Mouse (Mus musculus) ES-Bruce4 (cell line): ENCODE results near the gene Dpp10. TPM values are rescaled to one million over a fixed set of nuclear protein-coding genes. Genes with fewer than 3 reads are reported as not detected.

ENCODE experiments used
- H3K27ac ChIP-seq: 2 replicates; pipeline ENCODE4 v1.5.1; 2012; ENCODE audit warnings: low read length, inconsistent platforms; ENCODE audit not compliant: insufficient read depth
- H3K27me3 ChIP-seq: 2 replicates; pipeline ENCODE4 v1.6.1; 2012; ENCODE audit warnings: mild to moderate bottlenecking, low read length, inconsistent platforms; ENCODE audit not compliant: control insufficient read depth, poor library complexity, insufficient read depth, severe bottlenecking
- H3K36me3 ChIP-seq: 2 replicates; pipeline ENCODE4 v1.6.1; 2012; ENCODE audit warnings: inconsistent platforms, mild to moderate bottlenecking, low read length, moderate library complexity; ENCODE audit not compliant: control insufficient read depth, poor library complexity, insufficient read depth, severe bottlenecking
- H3K4me1 ChIP-seq: one replicate; pipeline ENCODE4 v1.8.1; 2011; ENCODE audit warnings: low read length; ENCODE audit not compliant: control insufficient read depth, insufficient read depth
- H3K4me3 ChIP-seq: 2 replicates; pipeline ENCODE4 v1.5.1; 2011; ENCODE audit warnings: low read depth, mild to moderate bottlenecking, low read length
- H3K9ac ChIP-seq: 2 replicates; pipeline ENCODE4 v1.6.1; 2012; ENCODE audit warnings: low read depth, mild to moderate bottlenecking, inconsistent platforms; ENCODE audit not compliant: poor library complexity, severe bottlenecking
- H3K9me3 ChIP-seq: replicated peaks from 2 replicates; pipeline ENCODE4 v1.6.1; 2012; ENCODE audit warnings: mild to moderate bottlenecking, low read length, inconsistent platforms; ENCODE audit not compliant: control insufficient read depth, poor library complexity, insufficient read depth, severe bottlenecking
- CTCF ChIP-seq: IDR thresholded peaks from one replicate; pipeline ENCODE4 v1.8.1; 2011; ENCODE audit warnings: low read depth, low read length
- EP300 ChIP-seq: IDR thresholded peaks from 2 replicates; pipeline ENCODE4 v1.6.1; 2011; ENCODE audit warnings: low read depth, low read length; ENCODE audit not compliant: insufficient read depth
- POLR2A ChIP-seq: IDR thresholded peaks from one replicate; pipeline ENCODE4 v1.8.1; 2011; ENCODE audit warnings: low read length; ENCODE audit not compliant: insufficient read depth
- polyA plus RNA-seq: library from polyadenylated mRNA; stranded (reverse); fragments of >200 nt; gene quantifications from 2 replicates; pipeline ENCODE4 v1.2.4, GENCODE M21; 2011; ENCODE audit warnings: low read depth; ENCODE audit not compliant: missing spikeins, insufficient read depth, insufficient read length

Gene Dpp10
- polyA plus RNA-seq, 1 experiment, result 0.33 TPM

DNA sequence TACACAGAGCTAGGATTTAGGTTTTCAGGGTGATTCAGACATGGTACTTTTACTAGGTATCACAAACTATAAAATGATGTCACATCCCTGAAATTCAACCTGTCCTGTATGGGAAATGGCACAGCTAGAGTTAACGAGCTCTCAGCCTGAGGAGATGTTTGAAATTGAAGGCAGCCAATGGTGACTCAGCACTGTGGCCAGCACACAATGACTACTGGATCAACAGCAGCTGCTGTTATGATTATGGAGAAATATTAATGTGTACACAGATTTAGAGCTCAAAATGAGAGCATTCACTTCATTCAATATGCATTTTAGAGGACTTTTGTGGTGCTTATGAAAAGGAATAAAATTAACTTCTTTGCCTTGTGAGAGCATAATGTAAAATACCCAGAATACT lies 66.8 kb downstream of the Dpp10 start:
- Histone ChIP-seq H3K27ac (no peak overlapping the region), H3K9ac (no peak overlapping the region), H3K36me3 (no peaks in the 10 kb centered on the region), H3K27me3 (no peaks in the 10 kb centered on the region), H3K4me3 (no peak overlapping the region), H3K9me3 (no peaks in the 10 kb centered on the region), H3K4me1 (no peaks in the 10 kb centered on the region)
- TF ChIP-seq CTCF (no peak), POLR2A (no peak), EP300 (no peak)

DNA sequence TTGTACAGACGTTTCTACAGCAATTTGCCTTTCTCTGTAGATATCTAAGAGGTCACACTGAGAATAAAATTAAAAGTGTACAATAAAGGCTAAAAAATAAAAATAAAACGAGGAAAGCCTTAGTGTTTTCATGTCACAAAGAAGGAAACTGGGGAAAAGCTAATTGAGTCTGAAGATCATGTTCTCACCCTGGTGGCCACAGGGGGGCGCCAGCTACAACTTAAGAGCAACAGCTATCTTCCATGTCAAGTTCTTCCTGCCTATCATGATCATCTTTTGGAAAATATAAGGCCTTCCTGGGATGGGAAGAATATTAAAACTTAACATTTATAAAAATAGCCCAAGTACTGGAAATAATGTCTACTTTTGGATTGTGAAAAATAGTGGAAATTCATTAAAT lies 70.7 kb downstream of the Dpp10 start:
- H3K27ac ChIP-seq, result no peak overlapping the region
- H3K9me3 ChIP-seq, result no peaks in the 10 kb centered on the region
- no peak overlapping the region for H3K4me3 ChIP-seq
- no peaks in the 10 kb centered on the region for H3K36me3 ChIP-seq
- TF ChIP-seq POLR2A, result no peak
- TF ChIP-seq EP300, result no peak
- TF ChIP-seq CTCF, result peak; percentile 54
- H3K27me3 ChIP-seq, result no peaks in the 10 kb centered on the region
- no peak overlapping the region for H3K9ac ChIP-seq
- no peaks in the 10 kb centered on the region for H3K4me1 ChIP-seq

DNA sequence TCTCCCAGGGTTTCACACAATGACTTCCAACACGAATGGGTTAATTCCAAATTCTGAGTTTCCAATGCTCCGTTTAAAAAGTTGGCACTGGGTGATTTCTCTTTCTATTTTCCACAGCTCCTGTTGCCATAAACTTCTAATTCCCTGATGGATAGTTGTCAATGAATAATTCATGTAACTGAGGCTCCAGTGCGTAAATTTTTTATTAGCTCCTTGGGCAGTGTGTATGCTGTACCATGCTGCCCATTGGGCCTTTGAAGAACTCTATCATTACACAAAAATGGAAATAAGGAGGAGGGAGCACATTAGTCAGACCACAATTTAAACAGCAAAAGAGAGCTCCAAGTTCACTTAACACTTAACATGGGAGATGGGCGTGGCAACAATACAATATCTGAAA lies 99.2 kb downstream of the Dpp10 start:
- no peak overlapping the region for H3K9ac ChIP-seq
- no peaks in the 10 kb centered on the region for H3K9me3 ChIP-seq
- H3K4me3 ChIP-seq, result no peak overlapping the region
- H3K36me3 ChIP-seq, result no peaks in the 10 kb centered on the region
- no peaks in the 10 kb centered on the region for H3K27me3 ChIP-seq
- H3K27ac ChIP-seq, result no peak overlapping the region
- TF ChIP-seq CTCF, result no peak
- no peaks in the 10 kb centered on the region for H3K4me1 ChIP-seq

DNA sequence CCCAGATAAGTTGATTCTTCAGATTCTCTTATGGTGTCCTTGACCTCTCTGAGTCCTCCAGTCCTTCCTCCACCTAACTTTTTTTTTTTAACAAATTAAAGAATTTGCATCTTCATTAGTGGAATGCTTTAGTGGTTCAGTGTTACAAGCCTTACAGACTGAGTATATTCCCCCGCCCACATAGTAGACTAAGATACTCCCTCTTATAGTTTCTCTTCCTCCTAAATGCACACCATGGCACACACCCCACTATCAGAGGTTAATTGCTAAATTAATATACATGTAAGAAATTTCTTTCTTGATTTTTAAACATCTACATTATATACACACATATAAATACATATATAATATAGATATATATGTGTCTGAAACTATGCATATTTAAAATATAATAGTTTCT lies 104.5 kb downstream of the Dpp10 start:
- Histone ChIP-seq H3K9ac (no peak overlapping the region), H3K4me3 (no peak overlapping the region), H3K36me3 (no peaks in the 10 kb centered on the region), H3K9me3 (no peaks in the 10 kb centered on the region), H3K27ac (no peak overlapping the region), H3K27me3 (no peaks in the 10 kb centered on the region), H3K4me1 (no peaks in the 10 kb centered on the region)
- no peak for TF ChIP-seq CTCF
- TF ChIP-seq EP300, result no peak
- TF ChIP-seq POLR2A, result no peak

DNA sequence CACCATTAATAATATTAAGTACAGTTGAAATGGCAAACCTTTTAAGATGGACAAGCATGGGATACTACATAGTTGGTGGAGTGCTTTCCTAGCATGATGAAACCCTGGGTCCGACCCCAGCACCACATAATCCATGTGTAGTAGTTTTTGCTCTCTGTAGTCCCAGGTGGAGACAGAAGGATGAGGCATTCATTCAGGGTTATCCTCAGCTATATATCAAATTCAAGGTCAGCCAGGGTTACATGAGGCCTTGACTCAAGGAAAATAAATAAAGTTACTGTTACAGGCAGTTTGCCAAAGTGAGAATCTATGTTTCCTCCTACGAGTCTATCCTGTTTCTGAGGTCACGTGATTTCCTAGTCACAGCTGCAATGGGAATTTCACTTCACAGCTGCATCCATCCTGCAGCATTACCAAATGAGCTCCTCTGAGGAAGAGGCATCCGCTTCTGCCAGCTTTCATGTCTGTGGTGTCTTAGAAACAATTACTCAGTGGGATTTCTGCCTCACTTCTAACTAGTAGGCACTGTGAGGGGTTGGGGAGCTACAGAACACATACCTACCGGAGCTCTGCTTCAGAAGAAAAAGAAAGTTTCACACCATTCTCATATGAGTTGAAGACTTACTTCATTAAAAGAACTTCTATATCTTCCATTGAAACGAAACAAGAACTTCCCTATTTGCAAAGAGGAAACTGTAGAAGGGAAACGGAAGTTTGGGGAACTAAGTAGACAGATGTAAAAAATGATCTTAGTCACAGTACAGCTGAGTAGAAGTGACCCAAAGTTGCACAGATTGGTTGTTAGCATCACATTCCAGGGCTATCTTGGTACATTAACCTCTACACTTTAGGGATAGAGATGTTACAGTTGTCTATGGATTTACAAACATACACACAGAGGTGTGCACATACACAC lies 111.3 kb downstream of the Dpp10 start:
- Histone ChIP-seq H3K9me3 (no peaks in the 10 kb centered on the region), H3K4me1 (no peaks in the 10 kb centered on the region), H3K36me3 (no peaks in the 10 kb centered on the region), H3K27me3 (no peaks in the 10 kb centered on the region), H3K27ac (no peak overlapping the region), H3K4me3 (no peak overlapping the region), H3K9ac (no peak overlapping the region)
- no peak for TF ChIP-seq POLR2A
- no peak for TF ChIP-seq CTCF
- no peak for TF ChIP-seq EP300

- H3K4me1 ChIP-seq, result no peaks in the 10 kb centered on the region
- no peak overlapping the region for H3K4me3 ChIP-seq
- no peak overlapping the region for H3K9ac ChIP-seq
- TF ChIP-seq EP300, result no peak
- no peak for TF ChIP-seq CTCF
- no peak for TF ChIP-seq POLR2A
- H3K36me3 ChIP-seq, result no peaks in the 10 kb centered on the region
- H3K27me3 ChIP-seq, result no peaks in the 10 kb centered on the region
- no peak overlapping the region for H3K27ac ChIP-seq
- no peaks in the 10 kb centered on the region for H3K9me3 ChIP-seq
Measured at GRCm38 (mm10) chr1:123928003-123928370, 117.4 kb downstream of the Dpp10 start.
